Mouse (Mus musculus) C2C12 (cell line): ENCODE results near the gene Gadl1. TPM values are rescaled to one million over a fixed set of nuclear protein-coding genes. Genes with fewer than 3 reads are reported as not detected.

Source experiments
- H3K27me3 ChIP-seq: one replicate; pipeline ENCODE4 v1.6.1; 2011; ENCODE audit not compliant: control insufficient read depth, insufficient read depth, insufficient read length
- H3K36me3 ChIP-seq: one replicate; pipeline ENCODE4 v1.6.1; 2011; ENCODE audit not compliant: control insufficient read depth, insufficient read depth
- H3K4me3 ChIP-seq: one replicate; pipeline ENCODE4 v1.5.1; 2011; ENCODE audit warnings: mild to moderate bottlenecking, control low read depth; ENCODE audit not compliant: poor library complexity, insufficient read depth, severe bottlenecking
- H3K79me2 ChIP-seq: one replicate; pipeline ENCODE4 v1.6.1; 2011; ENCODE audit not compliant: control insufficient read depth, insufficient read depth
- H3K79me3 ChIP-seq: one replicate; pipeline ENCODE4 v1.6.1; 2011; ENCODE audit warnings: low read depth, control low read depth
- H3ac ChIP-seq: one replicate; pipeline ENCODE3; 2011; ENCODE audit warnings: low read depth; ENCODE audit not compliant: control insufficient read depth, insufficient read length
- CEBPB ChIP-seq: IDR thresholded peaks from one replicate; pipeline ENCODE4 v1.6.1; 2011; ENCODE audit warnings: low read depth, mild to moderate bottlenecking, control low read depth, moderate library complexity
- CTCF ChIP-seq: IDR thresholded peaks from one replicate; pipeline ENCODE4 v1.5.1; 2011; ENCODE audit not compliant: control insufficient read depth, insufficient read depth, insufficient read length
- FOSL1 ChIP-seq: IDR thresholded peaks from one replicate; pipeline ENCODE4 v1.8.0; 2011; ENCODE audit warnings: mild to moderate bottlenecking, low read length; ENCODE audit not compliant: poor library complexity, insufficient read depth, severe bottlenecking
- MAX ChIP-seq: IDR thresholded peaks from one replicate; pipeline ENCODE4 v1.6.1; 2011; ENCODE audit warnings: mild to moderate bottlenecking, control low read depth
- MYOD1 ChIP-seq: IDR thresholded peaks from one replicate; pipeline ENCODE4 v1.6.1; 2011; ENCODE audit warnings: low read depth; ENCODE audit not compliant: control insufficient read depth, insufficient read length
- MYOG ChIP-seq: IDR thresholded peaks from one replicate; pipeline ENCODE4 v1.6.1; 2011; ENCODE audit not compliant: control insufficient read depth, insufficient read length; ENCODE audit errors: extremely low read depth
- USF1 ChIP-seq: IDR thresholded peaks from one replicate; pipeline ENCODE4 v1.6.1; 2011; ENCODE audit warnings: low read depth, mild to moderate bottlenecking, control low read depth, moderate library complexity
- polyA plus RNA-seq: library from polyadenylated mRNA; unstranded; fragments of >200 nt; fragmentation: generic; extraction: Trizol; gene quantifications from one replicate; pipeline ENCODE4 v1.2.1, GENCODE M21; 2012; ENCODE audit warnings: missing spikeins

The Gadl1 gene
- polyA plus RNA-seq, 1 experiment: 0.89 TPM

- TF ChIP-seq FOSL1 (no peak), CTCF (no peak), USF1 (no peak), MYOG (no peak), MAX (no peak), MYOD1 (no peak), CEBPB (no peak)
- H3K79me2 ChIP-seq: no peaks in the 10 kb centered on the region
- no peaks in the 10 kb centered on the region for H3K36me3 ChIP-seq
Measured at GRCm38 (mm10) chr9:115937915-115938314, 28.7 kb downstream of the Gadl1 start.

GRCm38 (mm10) chr9:115939420-115939819, 30.2 kb downstream of the Gadl1 start:
- TF ChIP-seq CTCF (no peak), MYOD1 (peak; percentile 42), MAX (no peak), MYOG (no peak), FOSL1 (no peak), CEBPB (no peak), USF1 (no peak)
- Histone ChIP-seq H3ac (no peak overlapping the region), H3K36me3 (no peaks in the 10 kb centered on the region), H3K27me3 (no peaks in the 10 kb centered on the region), H3K4me3 (no peak overlapping the region), H3K79me3 (no peaks in the 10 kb centered on the region), H3K79me2 (no peaks in the 10 kb centered on the region)

More at GRCm38 (mm10) chr9:115937915-115938314, 28.7 kb downstream of the Gadl1 start:
- Histone ChIP-seq H3K27me3 (no peaks in the 10 kb centered on the region), H3K4me3 (no peak overlapping the region), H3K79me3 (no peaks in the 10 kb centered on the region), H3ac (no peak overlapping the region)

DNA sequence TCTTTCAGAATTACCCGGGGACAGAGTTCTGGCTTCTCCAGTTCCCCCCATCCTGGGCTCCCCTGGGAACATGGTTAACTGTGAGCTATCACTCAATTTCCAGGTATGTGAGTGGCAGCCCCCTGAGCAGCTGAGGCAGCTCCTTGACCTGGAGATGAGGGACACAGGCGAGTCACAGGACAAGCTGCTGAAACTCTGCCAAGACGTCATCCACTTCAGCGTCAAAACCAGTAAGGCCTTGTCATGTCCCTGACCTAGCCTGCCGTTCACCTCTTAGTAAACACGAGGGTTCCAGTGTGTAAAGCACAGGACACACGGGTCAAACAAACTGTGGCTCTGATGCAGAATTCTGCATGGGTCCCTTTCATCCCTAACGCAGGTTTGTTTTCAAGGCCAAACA, 31.9 kb downstream of the Gadl1 start:
- TF ChIP-seq CTCF (no peak), MAX (no peak), CEBPB (no peak), FOSL1 (no peak), MYOG (no peak), USF1 (no peak), MYOD1 (no peak)
- no peak overlapping the region for H3ac ChIP-seq
- H3K27me3 ChIP-seq: no peaks in the 10 kb centered on the region
- H3K79me2 ChIP-seq: no peaks in the 10 kb centered on the region
- H3K4me3 ChIP-seq: no peak overlapping the region
- no peaks in the 10 kb centered on the region for H3K36me3 ChIP-seq
- no peaks in the 10 kb centered on the region for H3K79me3 ChIP-seq

DNA sequence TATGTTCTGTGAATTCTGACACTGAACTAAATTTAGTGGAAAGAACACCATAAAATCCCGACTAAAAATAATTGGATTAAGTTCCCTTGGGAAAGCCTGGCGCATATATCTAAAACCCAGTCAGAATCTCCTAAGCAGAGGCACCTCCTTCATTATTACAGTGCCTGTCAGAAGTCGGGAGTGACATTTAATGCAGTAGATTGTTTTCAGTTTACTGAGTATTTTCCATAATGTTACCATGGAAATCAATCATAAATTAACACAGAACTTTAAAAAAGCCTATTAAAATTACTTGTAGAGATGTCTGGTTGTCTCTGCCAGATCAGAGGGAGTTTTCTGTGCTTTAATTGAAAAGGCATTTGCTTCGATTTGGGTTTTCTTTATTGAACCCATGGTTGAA, 33.2 kb downstream of the Gadl1 start:
- Histone ChIP-seq H3K27me3 (no peaks in the 10 kb centered on the region), H3K79me2 (no peaks in the 10 kb centered on the region), H3K79me3 (no peaks in the 10 kb centered on the region), H3K36me3 (no peaks in the 10 kb centered on the region), H3ac (no peak overlapping the region), H3K4me3 (no peak overlapping the region)
- TF ChIP-seq FOSL1: no peak
- no peak for TF ChIP-seq CTCF
- no peak for TF ChIP-seq MYOG
- no peak for TF ChIP-seq MAX
- TF ChIP-seq USF1: no peak
- TF ChIP-seq CEBPB: no peak
- no peak for TF ChIP-seq MYOD1

GRCm38 (mm10) chr9:115942989-115943388, 33.7 kb downstream of the Gadl1 start:
- no peaks in the 10 kb centered on the region for H3K79me3 ChIP-seq
- TF ChIP-seq CTCF: no peak
- peak; percentile 26 for TF ChIP-seq MYOD1
- H3K4me3 ChIP-seq: no peak overlapping the region
- no peaks in the 10 kb centered on the region for H3K79me2 ChIP-seq
- H3K27me3 ChIP-seq: no peaks in the 10 kb centered on the region
- no peaks in the 10 kb centered on the region for H3K36me3 ChIP-seq
- H3ac ChIP-seq: no peak overlapping the region
